Mouse (Mus musculus): Measurements from ENCODE around the gene Timm8a1. TPM values are rescaled to one million over a fixed set of nuclear protein-coding genes. Genes with fewer than 3 reads are reported as not detected.

Gene Timm8a1
- polyA plus RNA-seq, 1 experiment from 2014 or later = 81.3 TPM

Other genes starting within 250 kb of the Timm8a1 start
- 19.9 and 20.5 TPM in 2 replicates for gene Tmem35a, start 246.6 kb downstream of the Timm8a1 start, polyA plus RNA-seq (2014; fragmentation: Nextera tagmentation; extraction: Ambion mirVana)
- 33.7 and 34.2 TPM in 2 replicates for gene Cenpi, start 233.8 kb downstream of the Timm8a1 start, polyA plus RNA-seq (2014; fragmentation: Nextera tagmentation; extraction: Ambion mirVana)
- 5.2 and 6.4 TPM in 2 replicates for gene Drp2, start 137.3 kb downstream of the Timm8a1 start, polyA plus RNA-seq (2014; fragmentation: Nextera tagmentation; extraction: Ambion mirVana)
- gene Taf7l, start 65.4 kb downstream of the Timm8a1 start, polyA plus RNA-seq (2014; fragmentation: Nextera tagmentation; extraction: Ambion mirVana) = 0.16 TPM in 1 of 2 replicates, not detected in the other
- 0.99 and 1.2 TPM in 2 replicates for gene Btk, start 41.7 kb upstream of the Timm8a1 start, polyA plus RNA-seq (2014; fragmentation: Nextera tagmentation; extraction: Ambion mirVana)
- gene Rpl36a, start 43.8 kb upstream of the Timm8a1 start, polyA plus RNA-seq (2014; fragmentation: Nextera tagmentation; extraction: Ambion mirVana) = 295 and 342 TPM in 2 replicates
- 3.3 and 3.9 TPM in 2 replicates for gene Gla, start 59.3 kb upstream of the Timm8a1 start, polyA plus RNA-seq (2014; fragmentation: Nextera tagmentation; extraction: Ambion mirVana)
- 183 and 185 TPM in 2 replicates for gene Hnrnph2, start 59.3 kb upstream of the Timm8a1 start, polyA plus RNA-seq (2014; fragmentation: Nextera tagmentation; extraction: Ambion mirVana)
- 6.3 and 6.6 TPM in 2 replicates for gene Armcx4, start 144.7 kb upstream of the Timm8a1 start, polyA plus RNA-seq (2014; fragmentation: Nextera tagmentation; extraction: Ambion mirVana)
- 40.5 and 42.8 TPM in 2 replicates for gene Armcx1, start 176.1 kb upstream of the Timm8a1 start, polyA plus RNA-seq (2014; fragmentation: Nextera tagmentation; extraction: Ambion mirVana)
- gene Armcx6, start 209.6 kb upstream of the Timm8a1 start, polyA plus RNA-seq (2014; fragmentation: Nextera tagmentation; extraction: Ambion mirVana) = 16.8 and 17.1 TPM in 2 replicates
- 61.1 and 66.0 TPM in 2 replicates for gene Armcx3, start 214.7 kb upstream of the Timm8a1 start, polyA plus RNA-seq (2014; fragmentation: Nextera tagmentation; extraction: Ambion mirVana)

All from forebrain, embryonic 11.5 days (tissue).